Mouse (Mus musculus) splenic B cell, adult 2 months (primary cell): Measurements from ENCODE around the gene Vrtn.

Experiments
- DNase-seq: peaks from one replicate; pipeline ENCODE4 v3.0.0-alpha.2; 2011; ENCODE audit warnings: low read depth, low spot score
- H3K27me3 ChIP-seq: 2 replicates; pipeline ENCODE4 v1.6.1; 2012; ENCODE audit warnings: mild to moderate bottlenecking, low read length, moderate library complexity, mixed read lengths; ENCODE audit not compliant: control insufficient read depth, poor library complexity, insufficient read depth, severe bottlenecking
- H3K36me3 ChIP-seq: 2 replicates; pipeline ENCODE4 v1.6.1; 2012; ENCODE audit warnings: mild to moderate bottlenecking, low read length, moderate library complexity, mixed read lengths; ENCODE audit not compliant: control insufficient read depth, poor library complexity, insufficient read depth, severe bottlenecking

The Vrtn gene

GRCm38 (mm10) chr12:84653912-84654311, 13.1 kb downstream of the Vrtn start:
- DNase-seq, result peak; percentile 73
- H3K36me3 ChIP-seq, result no peaks in the 10 kb centered on the region

GRCm38 (mm10) chr12:84670555-84670954, 29.7 kb downstream of the Vrtn start:
- DNase-seq, result peak; percentile 47
- H3K27me3 ChIP-seq, result no peaks in the 10 kb centered on the region
- no peaks in the 10 kb centered on the region for H3K36me3 ChIP-seq

More at GRCm38 (mm10) chr12:84653912-84654311, 13.1 kb downstream of the Vrtn start:
- H3K27me3 ChIP-seq, result no peaks in the 10 kb centered on the region

GRCm38 (mm10) chr12:84671646-84672045, 30.8 kb downstream of the Vrtn start:
- Histone ChIP-seq H3K36me3 (no peaks in the 10 kb centered on the region), H3K27me3 (no peaks in the 10 kb centered on the region)
- no peak for DNase-seq

GRCm38 (mm10) chr12:84674666-84675526, 34.1 kb downstream of the Vrtn start:
- H3K27me3 ChIP-seq, result no peaks in the 10 kb centered on the region
- peak; percentile 41 for DNase-seq
- no peaks in the 10 kb centered on the region for H3K36me3 ChIP-seq

GRCm38 (mm10) chr12:84676011-84676410, 35.2 kb downstream of the Vrtn start:
- peak; percentile 15 for DNase-seq

GRCm38 (mm10) chr12:84684569-84684968, 43.8 kb downstream of the Vrtn start:
- DNase-seq, result no peak
- Histone ChIP-seq H3K27me3 (no peaks in the 10 kb centered on the region), H3K36me3 (no peaks in the 10 kb centered on the region)

More at GRCm38 (mm10) chr12:84676011-84676410, 35.2 kb downstream of the Vrtn start:
- H3K36me3 ChIP-seq, result no peaks in the 10 kb centered on the region
- no peaks in the 10 kb centered on the region for H3K27me3 ChIP-seq

GRCm38 (mm10) chr12:84686176-84686575, 45.4 kb downstream of the Vrtn start:
- H3K27me3 ChIP-seq, result no peaks in the 10 kb centered on the region
- no peaks in the 10 kb centered on the region for H3K36me3 ChIP-seq
- DNase-seq, result no peak

GRCm38 (mm10) chr12:84687531-84687930, 46.7 kb downstream of the Vrtn start:
- DNase-seq, result no peak
- H3K27me3 ChIP-seq, result no peaks in the 10 kb centered on the region
- H3K36me3 ChIP-seq, result no peaks in the 10 kb centered on the region

GRCm38 (mm10) chr12:84689051-84689450, 48.2 kb downstream of the Vrtn start:
- H3K36me3 ChIP-seq, result no peaks in the 10 kb centered on the region
- no peak for DNase-seq
- H3K27me3 ChIP-seq, result no peaks in the 10 kb centered on the region

GRCm38 (mm10) chr12:84691347-84691746, 50.5 kb downstream of the Vrtn start:
- H3K27me3 ChIP-seq, result no peaks in the 10 kb centered on the region
- H3K36me3 ChIP-seq, result no peaks in the 10 kb centered on the region
- peak; percentile 11 for DNase-seq

- Histone ChIP-seq H3K27me3 (no peaks in the 10 kb centered on the region), H3K36me3 (no peaks in the 10 kb centered on the region)
- peak; percentile 11 for DNase-seq
Observed at GRCm38 (mm10) chr12:84692141-84692540, 51.3 kb downstream of the Vrtn start.

- Histone ChIP-seq H3K27me3 (peaks cover 2% of the 10 kb centered on the region; the same call in 1 of the 2 replicates), H3K36me3 (no peaks in the 10 kb centered on the region)
- DNase-seq, result peak; percentile 69
Observed at GRCm38 (mm10) chr12:84698319-84699081, 57.7 kb downstream of the Vrtn start, which contains the start of gene Syndig1l. Gene Syndig1l (minus strand): TSS chr12:84698831.
